Mouse (Mus musculus) splenic B cell, adult 2 months (primary cell): Measurements from ENCODE around the gene Gm20425.
A peak's percentile ranks its signal among the peaks of the same experiment; 100 is the strongest.
"Not testable (repeated sequence)": the region's sequence is repeated elsewhere in the genome, so short reads cannot be mapped to it uniquely, and the experiment has no call there.

ENCODE experiments used
- DNase-seq: peaks from one replicate; pipeline ENCODE4 v3.0.0-alpha.2; 2011; ENCODE audit warnings: low read depth, low spot score
- H3K27me3 ChIP-seq: 2 replicates; pipeline ENCODE4 v1.6.1; 2012; ENCODE audit warnings: mild to moderate bottlenecking, low read length, moderate library complexity, mixed read lengths; ENCODE audit not compliant: control insufficient read depth, poor library complexity, insufficient read depth, severe bottlenecking
- H3K36me3 ChIP-seq: 2 replicates; pipeline ENCODE4 v1.6.1; 2012; ENCODE audit warnings: mild to moderate bottlenecking, low read length, moderate library complexity, mixed read lengths; ENCODE audit not compliant: control insufficient read depth, poor library complexity, insufficient read depth, severe bottlenecking

The Gm20425 gene

DNA sequence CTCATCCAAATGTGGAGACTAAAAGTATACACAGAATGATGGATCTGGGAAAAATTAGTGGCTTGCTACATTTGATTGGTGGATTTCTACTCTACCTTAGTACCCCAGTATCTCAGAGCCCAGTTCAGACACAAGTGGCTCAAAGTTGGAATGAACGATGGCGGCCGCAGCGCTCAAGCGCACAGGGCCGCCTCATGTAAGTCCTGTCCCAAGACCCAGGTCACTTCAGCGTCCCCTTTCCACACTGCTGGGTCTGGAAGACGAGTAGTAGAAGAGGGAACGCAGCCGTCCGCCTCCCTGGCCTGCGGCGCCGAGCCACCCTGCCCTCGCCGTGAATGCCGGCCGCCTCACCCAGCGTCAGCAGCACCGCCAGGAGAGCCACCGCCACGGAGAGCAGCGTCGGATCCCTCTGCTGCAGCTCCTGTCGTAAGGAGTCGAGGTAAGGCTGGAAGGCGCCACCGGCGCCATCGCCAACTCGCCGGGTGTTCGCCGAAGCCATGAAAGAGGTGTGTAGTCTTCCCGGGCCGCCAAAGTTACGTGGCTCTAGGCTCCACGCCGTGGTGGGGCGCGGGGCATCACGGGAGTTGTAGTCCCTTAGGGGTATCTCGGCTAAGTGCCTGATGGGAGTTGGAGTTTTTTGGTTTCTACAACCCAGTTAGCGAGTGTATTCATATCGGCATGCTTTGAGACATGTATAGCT is 28.4 kb downstream of the Gm20425 start, which contains the start of gene Srprb:
TSS of gene Srprb (minus strand) at position 577 of the 700 bp plus-strand sequence.
- Histone ChIP-seq H3K27me3 (no peaks in the 10 kb centered on the region), H3K36me3 (peaks cover 2% of the 10 kb centered on the region)
- peak; percentile 91 for DNase-seq

DNA sequence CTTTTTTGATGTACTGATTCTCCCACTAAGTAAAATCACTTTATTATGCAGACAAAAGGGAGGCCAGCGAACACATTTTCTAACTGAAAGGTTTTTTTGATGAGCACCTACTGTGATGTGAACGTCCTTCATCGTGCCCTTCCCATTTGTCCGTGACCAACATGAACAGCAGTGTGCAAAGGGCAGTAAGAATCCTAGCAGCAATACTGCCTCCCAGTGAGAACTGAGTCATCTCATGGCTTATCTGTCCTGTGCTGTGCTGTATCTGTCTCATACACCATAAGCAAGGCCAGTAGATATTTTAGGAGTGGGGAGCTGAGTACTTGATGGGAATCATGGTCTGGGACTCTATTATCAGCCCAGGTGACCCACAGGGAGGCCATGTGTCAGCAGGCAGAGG is 41.7 kb downstream of the Gm20425 start:
- Histone ChIP-seq H3K27me3 (no peaks in the 10 kb centered on the region), H3K36me3 (peaks cover 8% of the 10 kb centered on the region; the same call in 1 of the 2 replicates)
- DNase-seq: no peak

DNA sequence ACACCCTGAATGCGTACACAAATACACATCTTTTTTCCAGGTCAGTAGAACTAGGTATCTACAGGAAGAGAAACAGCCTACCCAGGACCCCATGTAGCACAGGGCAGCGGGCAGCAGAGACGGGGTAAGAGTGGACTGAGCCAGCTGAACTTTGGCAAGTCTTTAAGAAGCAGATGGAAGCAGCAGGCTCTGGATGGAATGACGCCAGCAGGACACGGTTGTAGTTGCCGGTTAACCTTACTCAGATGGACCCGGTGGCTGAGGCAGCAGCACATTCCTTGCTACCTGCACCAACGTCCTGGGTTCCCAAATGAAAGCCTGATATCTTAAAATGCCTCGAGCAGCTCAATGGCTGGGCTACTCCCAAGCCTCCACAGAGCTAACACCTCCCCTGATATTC is 43.4 kb downstream of the Gm20425 start:
- no peak for DNase-seq
- Histone ChIP-seq H3K27me3 (no peaks in the 10 kb centered on the region), H3K36me3 (peaks cover 6% of the 10 kb centered on the region; the same call in 1 of the 2 replicates)

- DNase-seq: no peak
- H3K27me3 ChIP-seq: no peaks in the 10 kb centered on the region
- H3K36me3 ChIP-seq: peaks cover 6% of the 10 kb centered on the region; the same call in 1 of the 2 replicates
These were observed 44.2 kb downstream of the Gm20425 start for GRCm38 (mm10) chr9:103185946-103186345.

DNA sequence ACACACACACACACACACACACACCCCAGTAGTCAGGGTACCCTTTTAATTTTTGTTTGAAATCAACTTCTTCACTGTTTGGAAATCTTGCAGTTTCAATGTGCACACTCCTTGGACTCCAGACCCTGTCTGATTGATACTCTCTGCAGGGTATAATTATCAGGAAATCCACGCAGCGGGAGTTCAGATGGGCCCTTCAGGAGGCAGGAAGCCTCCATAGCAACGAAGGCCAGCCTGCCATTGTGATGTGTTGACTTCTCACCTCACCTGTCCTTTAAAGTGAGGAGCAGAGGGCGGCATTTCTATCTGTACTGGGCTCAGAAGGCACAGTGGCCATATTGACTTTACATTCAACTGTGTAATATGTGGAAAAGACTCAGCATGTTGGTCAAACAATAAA is 45.3 kb downstream of the Gm20425 start:
- H3K27me3 ChIP-seq: no peaks in the 10 kb centered on the region
- no peaks in the 10 kb centered on the region; the same call in 1 of the 2 replicates for H3K36me3 ChIP-seq
- no peak for DNase-seq

- no peak for DNase-seq
- Histone ChIP-seq H3K27me3 (no peaks in the 10 kb centered on the region), H3K36me3 (no peaks in the 10 kb centered on the region)
These were observed 48.2 kb downstream of the Gm20425 start for GRCm38 (mm10) chr9:103181886-103182285.

- Histone ChIP-seq H3K36me3 (no peaks in the 10 kb centered on the region), H3K27me3 (no peaks in the 10 kb centered on the region)
- DNase-seq: peak; percentile 74
These were observed 49.1 kb downstream of the Gm20425 start for GRCm38 (mm10) chr9:103180807-103181565.

DNA sequence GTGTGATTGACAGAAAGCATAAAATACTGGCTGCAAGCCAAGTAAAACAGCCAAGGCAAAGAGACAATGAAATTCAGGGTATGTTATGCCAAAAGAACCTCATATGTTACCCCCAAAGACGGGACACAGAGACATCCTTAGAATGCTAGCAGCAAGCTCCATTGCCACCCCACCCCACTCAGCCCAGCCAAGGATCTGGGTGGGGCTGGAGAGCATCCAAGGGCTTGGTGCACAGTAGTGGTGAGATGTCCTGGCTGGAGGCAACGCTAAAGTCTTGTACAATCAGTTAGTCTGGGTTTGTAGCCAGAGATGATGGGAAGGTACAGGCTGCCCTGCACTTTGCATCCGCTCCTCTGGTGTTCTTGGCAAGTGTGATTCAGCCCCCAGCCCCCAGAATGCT is 49.8 kb downstream of the Gm20425 start:
- H3K36me3 ChIP-seq: no peaks in the 10 kb centered on the region
- no peak for DNase-seq

GRCm38 (mm10) chr9:103175692-103176091 is 54.4 kb downstream of the Gm20425 start:
- DNase-seq: no peak
- Histone ChIP-seq H3K36me3 (no peaks in the 10 kb centered on the region), H3K27me3 (no peaks in the 10 kb centered on the region)

More for the DNA sequence above, 49.8 kb downstream of the Gm20425 start:
- H3K27me3 ChIP-seq: no peaks in the 10 kb centered on the region

DNA sequence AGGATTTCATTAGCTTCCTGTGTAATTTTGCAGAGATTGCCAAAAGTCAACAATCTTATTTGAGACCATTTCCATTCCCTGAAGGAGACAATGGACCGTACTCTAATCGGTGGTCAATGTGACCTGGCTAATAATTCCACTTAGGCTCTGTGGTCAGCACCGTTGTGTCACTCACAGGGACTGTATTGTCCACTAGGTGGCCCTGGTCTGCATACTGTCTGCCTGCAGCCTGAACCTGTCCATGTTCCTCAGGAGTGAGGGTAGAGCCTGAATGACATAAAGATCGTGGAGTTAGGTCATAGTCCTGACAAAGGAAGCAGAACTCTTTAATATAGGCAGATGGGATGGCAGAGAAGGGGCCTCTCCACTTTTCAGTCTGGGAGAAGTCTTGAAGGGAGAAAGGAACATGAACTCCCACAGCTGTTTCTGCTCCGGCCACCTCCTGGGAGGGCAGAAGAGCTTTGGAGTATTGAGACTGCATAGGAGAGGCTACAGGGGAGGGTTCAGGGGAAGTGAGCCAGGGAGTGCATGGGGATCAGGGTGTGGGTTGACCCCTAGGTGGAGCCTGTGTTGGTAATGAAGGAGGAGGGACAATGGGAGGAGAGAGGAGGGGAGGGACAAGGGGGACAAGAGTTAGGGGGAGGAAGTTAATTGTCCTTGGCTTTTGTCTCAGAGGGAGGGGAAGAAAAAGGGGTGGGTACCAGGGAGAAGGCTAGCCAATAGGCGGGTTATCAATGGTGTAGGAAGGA is 55.2 kb downstream of the Gm20425 start:
- DNase-seq: peak; percentile 29
- no peaks in the 10 kb centered on the region for H3K27me3 ChIP-seq

DNA sequence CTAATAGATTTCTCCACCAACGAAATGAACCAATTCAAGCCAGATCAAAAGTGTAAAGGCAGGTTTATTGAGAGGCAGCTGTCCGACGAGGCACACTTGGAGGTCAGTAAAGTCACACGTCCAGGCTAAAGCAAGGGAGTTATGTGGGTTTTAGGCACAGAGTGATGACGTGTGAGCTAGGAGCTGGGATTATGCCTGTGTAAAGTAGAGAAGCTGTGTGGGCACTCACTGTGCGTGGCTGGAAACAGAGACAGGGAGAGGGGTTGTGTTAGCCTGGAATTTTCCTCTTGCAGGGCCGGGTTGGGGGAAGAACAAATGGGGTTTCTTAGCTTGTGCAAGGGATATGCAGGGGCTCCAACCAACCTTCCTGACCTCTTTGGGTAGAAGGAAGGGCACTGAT is 61.3 kb downstream of the Gm20425 start:
- DNase-seq: no peak
- H3K27me3 ChIP-seq: no peaks in the 10 kb centered on the region

More for the DNA sequence above, 55.2 kb downstream of the Gm20425 start:
- no peaks in the 10 kb centered on the region for H3K36me3 ChIP-seq

GRCm38 (mm10) chr9:103168046-103168445 is 62.1 kb downstream of the Gm20425 start:
- Histone ChIP-seq H3K36me3 (no peaks in the 10 kb centered on the region), H3K27me3 (no peaks in the 10 kb centered on the region)
- DNase-seq: no peak

More for the DNA sequence above, 61.3 kb downstream of the Gm20425 start:
- no peaks in the 10 kb centered on the region for H3K36me3 ChIP-seq

GRCm38 (mm10) chr9:103163806-103164205 is 66.3 kb downstream of the Gm20425 start:
- Histone ChIP-seq H3K27me3 (no peaks in the 10 kb centered on the region), H3K36me3 (no peaks in the 10 kb centered on the region)
- DNase-seq: no peak

- not testable (repeated sequence) for H3K36me3 ChIP-seq, DNase-seq
These were observed 74.9 kb downstream of the Gm20425 start for GRCm38 (mm10) chr9:103155158-103155557.

DNA sequence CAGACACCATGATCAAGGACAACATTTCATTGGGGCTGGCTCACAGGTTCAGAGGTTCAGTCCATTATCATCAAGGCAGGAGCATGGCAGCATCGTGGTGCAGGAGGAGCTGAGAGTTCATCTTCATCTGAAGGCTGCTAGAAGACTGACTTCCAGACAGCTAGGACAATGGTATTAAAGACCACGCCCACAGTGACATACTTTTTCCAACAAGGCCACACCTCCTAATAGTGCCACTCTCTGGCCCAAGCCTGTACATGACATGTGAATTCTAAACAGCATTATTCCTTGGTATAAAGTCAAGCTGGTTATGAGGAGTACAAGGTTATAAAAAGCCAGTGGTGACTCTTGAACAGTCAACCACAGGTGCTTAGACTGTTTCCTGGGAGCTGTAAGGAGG is 75.5 kb downstream of the Gm20425 start:
- Histone ChIP-seq H3K36me3 (no peaks in the 10 kb centered on the region), H3K27me3 (no peaks in the 10 kb centered on the region)
- DNase-seq: no peak

More at GRCm38 (mm10) chr9:103155158-103155557, 74.9 kb downstream of the Gm20425 start:
- H3K27me3 ChIP-seq: not testable (repeated sequence)
